Mouse (Mus musculus) kidney, adult 2 months (tissue): ENCODE results near the gene Otog.

Source experiments
- CTCF ChIP-seq: fragments of 200-500 bp; conservative IDR thresholded peaks from 2 replicates; pipeline ENCODE4 v1.5.1; 2011; ENCODE audit warnings: low read depth, mild to moderate bottlenecking, control low read depth, low read length, moderate library complexity, mixed read lengths; ENCODE audit not compliant: insufficient read depth, insufficient read length
- POLR2A ChIP-seq: fragments of 200-500 bp; IDR thresholded peaks from one replicate; pipeline ENCODE4 v1.6.1; 2011; ENCODE audit warnings: low read depth, low read length, control low read depth

DNA sequence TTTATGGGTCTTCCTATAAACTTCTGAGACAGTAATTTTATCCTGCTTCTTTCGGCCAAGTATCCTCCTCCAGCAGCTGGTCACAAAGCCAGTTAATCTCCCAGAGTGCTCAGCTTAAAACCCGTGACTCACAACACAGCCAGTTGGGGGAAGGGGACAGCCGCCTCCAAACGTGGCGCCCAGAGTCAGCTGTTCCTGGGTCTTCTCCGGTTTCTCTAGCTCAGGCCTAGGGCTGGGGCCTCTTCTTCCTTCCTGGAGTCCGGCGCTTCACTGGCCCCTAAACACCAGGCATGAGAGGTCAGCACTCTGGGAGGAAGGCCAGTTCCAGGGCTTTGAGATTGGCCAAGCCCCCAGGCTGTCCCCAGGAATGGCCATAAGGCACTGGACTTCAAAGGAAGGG lies 112.4 kb downstream of the Otog start:
- no peak for TF ChIP-seq POLR2A
- no peak for TF ChIP-seq CTCF
